Mouse (Mus musculus) liver, embryonic 16.5 days (tissue): ENCODE results near the gene Mtg1. TPM values are rescaled to one million over a fixed set of nuclear protein-coding genes. Genes with fewer than 3 reads are reported as not detected.

Source experiments
- ATAC-seq: fragments of 200-750 bp; cut with Nextera tagmentation; 2 replicates; pipeline ENCODE4 v1.8.0; 2017; ENCODE audit warnings: low read depth, mild to moderate bottlenecking, moderate number of reproducible peaks, moderate library complexity
- H3K27ac ChIP-seq: fragments of 300-500 bp; sonication (generic); 2 replicates; pipeline ENCODE4 v1.5.1; 2014; ENCODE audit warnings: mild to moderate bottlenecking, low read length
- H3K27me3 ChIP-seq: fragments of 300-500 bp; sonication (generic); 2 replicates; pipeline ENCODE4 v1.6.1; 2014; ENCODE audit warnings: low read depth, low read length, mixed read lengths; ENCODE audit not compliant: control insufficient read depth, insufficient read depth
- H3K36me3 ChIP-seq: fragments of 300-500 bp; sonication (generic); 2 replicates; pipeline ENCODE4 v1.6.1; 2014; ENCODE audit warnings: mild to moderate bottlenecking; ENCODE audit not compliant: control insufficient read depth, insufficient read depth
- H3K4me1 ChIP-seq: fragments of 300-500 bp; sonication (generic); 2 replicates; pipeline ENCODE4 v1.6.1; 2014; ENCODE audit warnings: low read depth, low read length, mixed read lengths; ENCODE audit not compliant: control insufficient read depth
- H3K4me2 ChIP-seq: fragments of 300-500 bp; sonication (generic); 2 replicates; pipeline ENCODE4 v1.6.1; 2014; ENCODE audit warnings: low read depth, low read length, mixed read lengths
- H3K4me3 ChIP-seq: fragments of 300-500 bp; sonication (generic); 2 replicates; pipeline ENCODE4 v1.5.1; 2014; ENCODE audit warnings: low read depth, mild to moderate bottlenecking, low read length
- H3K9ac ChIP-seq: fragments of 300-500 bp; sonication (generic); 2 replicates; pipeline ENCODE4 v1.6.1; 2014; ENCODE audit warnings: low read depth, low read length
- H3K9me3 ChIP-seq: fragments of 300-500 bp; sonication (generic); replicated peaks from 2 replicates; pipeline ENCODE4 v1.6.1; 2016; ENCODE audit warnings: low read length; ENCODE audit not compliant: control insufficient read depth
- WGBS: fragments of 180-500 bp; shearing (Covaris S2); extraction: QIAGEN DNeasy Blood & Tissue Kit; methylation state at CpG from one replicate; pipeline ENCODE4 v1.1.7; 2014; ENCODE audit not compliant: insufficient replicate concordance; 5-methylcytosine and 5-hydroxymethylcytosine counted together
- polyA plus RNA-seq: library from polyadenylated mRNA; unstranded; fragments of >200 nt; fragmentation: Nextera tagmentation; extraction: Ambion mirVana; gene quantifications from 2 replicates; pipeline ENCODE4 v1.2.1, GENCODE M21; 2015

Mtg1 gene
- polyA plus RNA-seq, 1 experiment from 2014 or later: 13.0 TPM

DNA sequence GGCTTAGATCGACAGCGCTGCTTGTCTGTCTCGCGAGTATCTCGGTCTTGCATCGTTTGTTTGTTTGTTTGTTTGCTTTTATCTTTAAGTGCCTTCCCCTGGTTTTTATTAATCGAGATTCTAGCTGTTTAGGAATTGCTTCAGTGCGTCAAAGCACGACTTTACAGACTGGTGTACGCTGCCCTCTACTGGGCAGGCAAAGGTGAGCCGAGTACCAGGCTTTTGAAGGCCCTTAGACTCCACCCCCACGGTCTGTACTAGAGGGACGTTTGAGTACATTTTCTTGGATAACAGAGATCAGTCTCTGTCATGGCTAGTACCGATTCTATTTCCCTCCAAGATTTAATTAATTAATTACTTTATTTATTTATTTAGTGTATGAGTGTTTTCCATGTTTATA is 4.0 kb downstream of the Mtg1 start:
- Histone ChIP-seq H3K4me2 (no peak overlapping the region), H3K27me3 (no peaks in the 10 kb centered on the region), H3K27ac (no peak overlapping the region), H3K36me3 (no peaks in the 10 kb centered on the region), H3K4me1 (peaks cover 8% of the 10 kb centered on the region), H3K9me3 (no peaks in the 10 kb centered on the region), H3K9ac (no peak overlapping the region), H3K4me3 (no peak overlapping the region)
- WGBS: under 1% methylated on average over 14 of the region's 14 CpGs
- ATAC-seq: no peak

DNA sequence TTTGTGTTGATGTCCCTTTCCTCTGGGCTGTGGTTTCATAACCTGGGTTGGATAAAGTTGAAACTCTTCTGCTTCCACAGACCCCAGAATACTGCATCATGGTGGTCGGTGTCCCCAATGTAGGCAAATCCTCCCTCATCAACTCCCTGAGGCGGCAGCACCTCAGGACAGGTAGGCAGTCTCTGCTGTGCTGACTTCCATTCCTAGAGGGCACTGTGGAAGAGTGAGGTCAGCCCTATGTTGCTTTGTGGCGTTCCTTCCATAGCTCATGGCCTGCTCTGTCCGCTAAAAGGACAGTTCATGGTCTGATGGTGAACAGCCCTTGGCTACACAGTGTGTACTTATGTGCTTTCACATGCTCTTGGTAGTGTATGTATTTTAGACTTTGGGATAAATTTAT is 7.2 kb downstream of the Mtg1 start:
- no peaks in the 10 kb centered on the region for H3K36me3 ChIP-seq
- H3K4me2 ChIP-seq: no peak overlapping the region
- H3K27ac ChIP-seq: no peak overlapping the region
- 77% methylated on average over 4 of the region's 4 CpGs for WGBS
- no peak overlapping the region for H3K9ac ChIP-seq
- H3K4me3 ChIP-seq: no peak overlapping the region
- no peaks in the 10 kb centered on the region; the same call in 1 of the 2 replicates for H3K4me1 ChIP-seq
- no peak for ATAC-seq
- no peaks in the 10 kb centered on the region for H3K27me3 ChIP-seq
- no peaks in the 10 kb centered on the region for H3K9me3 ChIP-seq

DNA sequence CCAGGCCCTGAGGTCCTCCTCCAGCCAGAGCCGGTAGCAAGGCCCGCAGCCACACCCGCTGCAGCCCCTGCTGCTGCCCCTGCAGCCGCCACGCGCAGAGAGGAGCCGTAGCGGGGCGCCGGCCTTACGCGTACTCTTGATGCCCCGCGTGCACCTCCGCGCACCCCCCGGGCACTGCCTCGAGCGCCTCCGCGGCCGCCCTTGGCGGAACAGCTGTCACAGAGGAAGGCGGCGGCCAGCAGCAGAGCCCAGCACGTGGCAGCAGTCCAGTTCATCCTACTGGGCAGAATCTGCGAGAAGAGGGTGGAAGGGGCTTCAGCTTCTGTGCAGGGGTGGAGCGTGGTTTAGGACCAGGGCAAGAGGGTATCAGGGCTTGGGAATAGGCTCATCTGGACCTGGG is 16.0 kb downstream of the Mtg1 start:
- no peak overlapping the region for H3K4me3 ChIP-seq

DNA sequence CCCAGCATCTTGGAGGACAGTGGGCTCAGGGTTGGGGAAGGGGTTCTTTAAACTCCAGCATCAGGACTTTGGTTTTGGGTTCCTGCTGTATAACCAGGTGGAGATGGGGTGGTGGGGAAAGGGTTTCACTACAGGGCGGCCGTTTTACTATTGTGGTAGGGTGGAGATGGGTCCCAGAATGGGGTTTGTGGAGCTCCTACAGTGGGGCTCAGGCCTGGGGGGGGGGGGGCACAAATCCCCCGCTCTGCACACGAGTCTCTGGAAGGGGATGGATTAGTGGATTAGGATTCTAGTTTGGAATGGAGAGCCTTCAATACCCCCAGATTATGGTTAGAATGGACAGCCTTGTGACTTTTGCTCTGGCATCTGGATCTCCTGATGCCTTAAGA is 16.5 kb downstream of the Mtg1 start:
- peaks cover 27% of the 10 kb centered on the region for H3K27me3 ChIP-seq
- no peak overlapping the region for H3K4me3 ChIP-seq
- WGBS: 20% methylated on average over 4 of the region's 4 CpGs
- H3K4me2 ChIP-seq: no peak overlapping the region
- no peaks in the 10 kb centered on the region for H3K4me1 ChIP-seq
- no peaks in the 10 kb centered on the region for H3K9me3 ChIP-seq
- ATAC-seq: no peak
- H3K27ac ChIP-seq: no peak overlapping the region
- no peak overlapping the region for H3K9ac ChIP-seq
- H3K36me3 ChIP-seq: no peaks in the 10 kb centered on the region

More for the DNA sequence above, 16.0 kb downstream of the Mtg1 start:
- Histone ChIP-seq H3K4me1 (no peaks in the 10 kb centered on the region), H3K36me3 (no peaks in the 10 kb centered on the region), H3K9me3 (no peaks in the 10 kb centered on the region), H3K9ac (no peak overlapping the region), H3K27ac (no peak overlapping the region), H3K4me2 (no peak overlapping the region), H3K27me3 (peaks cover 27% of the 10 kb centered on the region)
- no peak for ATAC-seq
- 9% methylated on average over 28 of the region's 28 CpGs for WGBS

DNA sequence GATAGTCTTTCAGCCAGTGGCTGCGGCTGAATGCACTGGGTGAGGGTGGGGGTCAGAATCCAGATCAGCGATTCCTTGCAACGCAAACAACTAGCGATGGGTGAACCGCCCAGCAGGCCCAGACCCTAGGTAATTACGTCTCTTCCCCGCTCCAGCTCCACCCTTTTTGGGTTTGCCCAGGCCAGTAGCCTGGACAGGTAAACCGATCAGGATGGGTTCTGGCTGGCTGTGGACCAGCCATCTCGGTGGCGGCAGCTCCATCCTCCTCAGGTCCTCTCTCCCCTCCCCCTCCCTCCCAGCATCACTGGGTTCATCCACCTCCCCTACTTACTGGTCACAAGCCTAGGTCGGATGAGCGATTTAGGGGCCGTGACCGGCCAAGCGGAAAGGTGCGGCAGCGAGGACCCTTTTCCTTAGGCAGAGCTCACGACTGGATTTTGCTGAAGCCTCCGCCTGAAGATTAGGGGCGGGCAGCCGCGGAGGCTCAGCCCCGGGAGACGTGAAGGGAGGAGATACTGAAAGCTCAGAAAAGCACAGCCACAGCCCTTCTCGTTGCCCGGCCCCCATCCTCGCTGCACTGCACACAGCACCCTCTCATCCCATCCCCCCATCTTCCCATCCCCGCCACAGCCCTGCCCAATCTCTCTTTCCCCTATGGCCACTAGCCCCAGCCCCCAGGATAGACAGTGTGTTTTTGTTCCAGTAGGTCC is 17.0 kb downstream of the Mtg1 start, which contains the start of gene Sprn:
Gene Sprn, minus strand, starts transcription at position 660 of the 710 bp plus-strand sequence.
- no peak within 1 kb of the TSS for H3K4me3 ChIP-seq
- H3K4me2 ChIP-seq: no peak within 1 kb of the TSS
- ATAC-seq: no peak
- WGBS: 8% methylated on average over 28 of the region's 28 CpGs
- no peaks in the 10 kb centered on the region for H3K9me3 ChIP-seq
- H3K27ac ChIP-seq: no peak within 1 kb of the TSS
- H3K27me3 ChIP-seq: peaks cover 27% of the 10 kb centered on the region
- no peaks in the 10 kb centered on the region for H3K4me1 ChIP-seq
- H3K9ac ChIP-seq: no peak within 1 kb of the TSS
- no peaks in the 10 kb centered on the region for H3K36me3 ChIP-seq

DNA sequence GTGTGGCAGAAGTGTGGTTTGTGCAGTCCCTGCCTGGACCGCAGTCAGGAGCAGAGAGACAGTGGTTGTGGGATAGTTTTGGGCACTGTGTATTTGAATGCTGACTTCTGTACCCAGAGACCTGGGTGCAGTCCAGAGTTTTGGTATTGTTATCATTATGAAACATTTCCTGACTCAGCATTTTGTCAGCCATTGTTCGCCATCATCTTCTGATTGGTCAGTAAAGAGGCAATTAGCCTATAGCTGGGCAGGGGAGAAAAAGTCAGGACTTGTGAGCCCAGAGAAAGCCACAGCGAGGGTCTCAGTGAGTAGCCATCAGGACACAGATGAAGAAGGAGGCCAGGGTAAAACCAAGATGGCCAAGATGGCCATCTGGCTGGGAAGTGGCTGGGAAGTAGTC is 23.0 kb downstream of the Mtg1 start:
- Histone ChIP-seq H3K4me2 (no peak overlapping the region), H3K36me3 (no peaks in the 10 kb centered on the region), H3K4me1 (no peaks in the 10 kb centered on the region), H3K27me3 (no peaks in the 10 kb centered on the region; the same call in 1 of the 2 replicates), H3K9me3 (no peaks in the 10 kb centered on the region), H3K4me3 (no peak overlapping the region), H3K27ac (no peak overlapping the region), H3K9ac (no peak overlapping the region)
- no peak for ATAC-seq
- WGBS: 48% methylated on average over 3 of the region's 3 CpGs

DNA sequence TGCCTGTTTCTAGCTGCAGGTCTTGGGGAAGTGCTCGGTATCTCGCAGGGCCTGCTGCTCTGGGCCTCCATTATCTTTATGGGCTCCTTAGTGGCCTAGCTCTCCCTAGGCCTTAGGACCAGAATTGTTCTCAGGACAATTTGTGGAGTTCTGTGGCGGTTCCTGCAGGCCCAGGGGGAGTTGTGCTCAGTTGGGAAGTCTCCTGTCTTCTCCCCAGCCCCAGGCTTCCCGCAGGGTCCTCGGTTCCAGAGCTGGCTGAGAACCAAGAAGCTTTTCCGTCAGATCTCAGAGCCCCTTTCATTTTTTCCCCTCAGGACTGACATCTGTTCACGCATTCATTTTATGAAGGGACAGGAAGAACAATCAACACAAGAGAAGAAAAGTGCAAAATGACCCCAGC is 27.3 kb downstream of the Mtg1 start, which contains the start of gene Olfr522:
Gene Olfr522, minus strand, starts transcription at position 101 of the 400 bp plus-strand sequence.
- no peaks in the 10 kb centered on the region for H3K27me3 ChIP-seq
- no peak within 1 kb of the TSS for H3K9ac ChIP-seq
- no peak for ATAC-seq
- H3K27ac ChIP-seq: no peak within 1 kb of the TSS
- no peak within 1 kb of the TSS for H3K4me3 ChIP-seq
- WGBS: 57% methylated on average over 7 of the region's 7 CpGs
- no peak within 1 kb of the TSS for H3K4me2 ChIP-seq
- H3K36me3 ChIP-seq: no peaks in the 10 kb centered on the region
- no peaks in the 10 kb centered on the region for H3K4me1 ChIP-seq
- H3K9me3 ChIP-seq: no peaks in the 10 kb centered on the region

DNA sequence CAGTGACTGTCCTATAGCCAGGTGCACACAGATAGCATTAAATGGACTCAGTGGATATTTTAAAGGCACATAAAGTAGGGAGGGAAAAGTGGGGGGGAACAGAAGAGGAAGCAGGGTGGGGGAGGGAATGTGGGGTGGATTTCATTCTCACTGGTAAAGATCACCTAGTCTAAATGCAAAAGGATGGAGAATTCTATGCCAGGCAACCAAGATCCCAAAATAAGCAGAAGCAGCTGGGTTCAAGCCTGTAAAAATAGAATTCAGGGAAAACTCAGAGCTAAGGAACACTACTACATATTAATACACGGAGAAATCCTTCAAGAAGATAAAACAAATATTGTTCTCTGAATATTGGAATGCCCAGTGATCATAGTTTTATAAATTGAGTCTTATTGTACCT is 30.6 kb downstream of the Mtg1 start:
- ATAC-seq: no peak
- H3K4me2 ChIP-seq: no peak overlapping the region
- no peak overlapping the region for H3K9ac ChIP-seq
- no peak overlapping the region for H3K27ac ChIP-seq
- H3K4me3 ChIP-seq: no peak overlapping the region
- H3K9me3 ChIP-seq: no peaks in the 10 kb centered on the region
- 23% methylated on average over 1 of the region's 1 CpGs for WGBS
- no peaks in the 10 kb centered on the region for H3K4me1 ChIP-seq
- H3K36me3 ChIP-seq: no peaks in the 10 kb centered on the region
- no peaks in the 10 kb centered on the region for H3K27me3 ChIP-seq

DNA sequence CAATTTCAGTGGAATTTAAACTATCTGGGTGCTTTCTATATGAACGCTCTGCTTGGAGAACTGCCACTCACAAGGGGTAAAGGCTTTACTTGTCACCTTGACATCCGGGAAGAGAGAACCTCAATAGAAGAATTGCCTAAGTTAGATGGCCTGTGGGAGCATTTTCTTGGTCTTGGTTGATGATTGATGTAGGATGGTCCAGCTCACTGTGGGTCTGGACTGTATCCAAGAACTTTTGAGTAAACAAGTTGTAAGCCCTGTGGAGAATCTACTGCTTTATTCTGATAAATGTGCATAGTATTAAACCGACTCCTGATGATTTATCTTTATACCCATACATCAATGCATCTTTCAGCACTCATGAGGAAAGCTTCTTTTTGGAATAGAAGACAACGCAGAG is 32.0 kb downstream of the Mtg1 start:
- no peaks in the 10 kb centered on the region for H3K4me1 ChIP-seq
- no peaks in the 10 kb centered on the region for H3K9me3 ChIP-seq
- H3K27ac ChIP-seq: no peak overlapping the region
- H3K36me3 ChIP-seq: no peaks in the 10 kb centered on the region
- no peak for ATAC-seq
- no peak overlapping the region for H3K4me3 ChIP-seq
- no peaks in the 10 kb centered on the region for H3K27me3 ChIP-seq
- WGBS: 66% methylated on average over 4 of the region's 4 CpGs
- no peak overlapping the region for H3K4me2 ChIP-seq
- H3K9ac ChIP-seq: no peak overlapping the region
